Comparison of ENCODE assay signal across 11 mouse cellular contexts in the genomic region with DNA sequence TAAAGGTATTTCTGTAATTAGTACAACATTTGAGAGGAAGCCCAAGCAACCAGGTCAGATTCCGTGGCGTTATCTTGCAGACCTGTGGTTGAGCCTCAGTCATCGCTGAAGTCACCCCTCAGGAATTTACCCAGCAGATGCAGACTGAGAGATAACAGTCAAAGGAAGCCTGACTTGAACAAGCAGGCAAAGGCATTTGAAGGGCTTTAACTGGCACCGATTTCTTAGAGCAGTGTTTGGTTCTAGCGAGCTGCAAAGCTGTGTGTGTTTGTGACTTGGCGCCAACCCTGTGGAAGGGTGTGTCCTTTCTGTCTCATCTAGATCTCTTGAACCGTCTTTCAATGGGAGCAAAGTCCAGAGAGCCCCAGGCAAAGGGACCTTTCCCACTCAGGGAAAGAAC. TPM values are rescaled to one million over a fixed set of nuclear protein-coding genes. Genes with fewer than 3 reads are reported as not detected.
DNase-seq lines count a peak whose midpoint lies in the region; ATAC-seq and TF ChIP-seq lines count a peak whose summit lies in the region.
"Had no signal": no experiment of that assay in that cellular context is flagged by ENCODE, and none has a peak within 500 bp of the region (broad histone marks: within the 10 kb centered on the region; RNA-seq: fewer than 3 reads in every experiment).

No protein-coding gene starts in this region.

- H3K4me3 ChIP-seq in heart, embryonic 11.5 days (ENCODE audit: low read depth, low read length) = no peak overlapping the region
- no peak overlapping the region for H3K4me3 ChIP-seq in heart, adult 2 months
- no peak overlapping the region for H3K4me3 ChIP-seq in liver, embryonic 12.5 days
- peak overlapping the region; percentile 18 for H3K4me3 ChIP-seq in megakaryocyte, embryonic 14.5 days (replicated peaks)
- H3K4me3 ChIP-seq in neural tube, embryonic 15.5 days (replicated peaks) = no peak overlapping the region

- no peaks in the 10 kb centered on the region for H3K79me2 ChIP-seq in heart, adult 2 months (replicated peaks; ENCODE audit: control insufficient read depth, insufficient read depth, low read length)

- H3K36me3 ChIP-seq in heart, embryonic 11.5 days (ENCODE audit: control insufficient read depth, insufficient read depth, low read length) = no peaks in the 10 kb centered on the region
- no peaks in the 10 kb centered on the region for H3K36me3 ChIP-seq in heart, adult 2 months (ENCODE audit: control insufficient read depth, insufficient read depth, low read length)
- H3K36me3 ChIP-seq in liver, embryonic 12.5 days = no peaks in the 10 kb centered on the region
- peaks cover 40% of the 10 kb centered on the region for H3K36me3 ChIP-seq in megakaryocyte, embryonic 14.5 days (replicated peaks; ENCODE audit: low read length)
- H3K36me3 ChIP-seq in neural tube, embryonic 15.5 days = no peaks in the 10 kb centered on the region; the same call in 1 of the 2 replicates

- TF ChIP-seq CTCF in heart, adult 2 months (IDR thresholded peaks at IDR 0.05) = no peak

- ATAC-seq in heart, embryonic 11.5 days (replicated peaks; ENCODE audit: insufficient number of reproducible peaks, low FRiP score, low TSS enrichment) = no peak
- peak; percentile 71 for ATAC-seq in liver, embryonic 12.5 days
- no peak for ATAC-seq in neural tube, embryonic 15.5 days (ENCODE audit: low FRiP score)

- no peak for TF ChIP-seq EP300 in heart, adult 2 months (IDR thresholded peaks at IDR 0.05; ENCODE audit: insufficient read depth, low read depth, low read length)

- no peak for TF ChIP-seq POLR2A in heart, adult 2 months (IDR thresholded peaks at IDR 0.05; ENCODE audit: insufficient read depth, low read depth, low read length)

- intact Hi-C loops in heart, adult 2 months (cut with DNase I) = no loop called here

- H3K4me2 ChIP-seq in heart, embryonic 11.5 days = peak overlapping the region; percentile 7; the same call in 1 of the 2 replicates
- H3K4me2 ChIP-seq in liver, embryonic 12.5 days = no peak overlapping the region
- H3K4me2 ChIP-seq in neural tube, embryonic 15.5 days = no peak overlapping the region

- H3K4me1 ChIP-seq in heart, embryonic 11.5 days (ENCODE audit: control insufficient read depth, insufficient read depth, low read length) = peaks cover 52% of the 10 kb centered on the region
- H3K4me1 ChIP-seq in heart, adult 2 months (ENCODE audit: control insufficient read depth, insufficient read depth, low read length) = peaks cover 6% of the 10 kb centered on the region
- peaks cover 49% of the 10 kb centered on the region for H3K4me1 ChIP-seq in liver, embryonic 12.5 days
- peaks cover 74% of the 10 kb centered on the region for H3K4me1 ChIP-seq in megakaryocyte, embryonic 14.5 days
- H3K4me1 ChIP-seq in neural tube, embryonic 15.5 days = peaks cover 3% of the 10 kb centered on the region; the same call in 1 of the 2 replicates

- no peak overlapping the region for H3K9ac ChIP-seq in heart, embryonic 11.5 days (ENCODE audit: low read depth, low read length)
- no peak overlapping the region for H3K9ac ChIP-seq in heart, adult 2 months (ENCODE audit: low read depth, low read length)
- no peak overlapping the region for H3K9ac ChIP-seq in liver, embryonic 12.5 days
- no peak overlapping the region for H3K9ac ChIP-seq in neural tube, embryonic 15.5 days (replicated peaks)

- peak overlapping the region; percentile 87 for H3K27ac ChIP-seq in heart, embryonic 11.5 days (ENCODE audit: low read depth, low read length)
- no peak overlapping the region for H3K27ac ChIP-seq in heart, adult 2 months
- H3K27ac ChIP-seq in liver, embryonic 12.5 days = no peak overlapping the region
- no peak overlapping the region for H3K27ac ChIP-seq in neural tube, embryonic 15.5 days (replicated peaks)

- WGBS in heart, embryonic 11.5 days (ENCODE audit: insufficient replicate concordance) = 7% methylated on average over 7 of the region's 7 CpGs
- 7% methylated on average over 7 of the region's 7 CpGs for WGBS in heart, adult 2 months
- WGBS in liver, embryonic 12.5 days (ENCODE audit: insufficient replicate concordance) = 5% methylated on average over 7 of the region's 7 CpGs
- WGBS in neural tube, embryonic 15.5 days = 70% methylated on average over 7 of the region's 7 CpGs

- H3K9me3 ChIP-seq in heart, embryonic 11.5 days (replicated peaks; ENCODE audit: control insufficient read depth, low read length) = no peaks in the 10 kb centered on the region
- H3K9me3 ChIP-seq in liver, embryonic 12.5 days (replicated peaks) = no peaks in the 10 kb centered on the region
- H3K9me3 ChIP-seq in megakaryocyte, embryonic 14.5 days = peaks cover 3% of the 10 kb centered on the region
- no peaks in the 10 kb centered on the region for H3K9me3 ChIP-seq in neural tube, embryonic 15.5 days (replicated peaks)

- no peak for DNase-seq in heart, adult 2 months
- DNase-seq in MEL-GATA-1-ER (ENCODE audit: extremely low read depth, low read depth) = peak; percentile 98
- DNase-seq in thymus, postnatal 36 days = no peak
- no peak for DNase-seq in adrenal gland, postnatal 4 days (ENCODE audit: low spot score in 2 of 2)
- DNase-seq: adrenal gland, adult 8-10 months; gastrocnemius, postnatal 25 days; kidney, adult 9 months had no signal

- H3K27me3 ChIP-seq in heart, embryonic 11.5 days (ENCODE audit: control insufficient read depth, insufficient read depth, low read length) = no peaks in the 10 kb centered on the region
- H3K27me3 ChIP-seq in heart, adult 2 months (ENCODE audit: control insufficient read depth, insufficient read depth, low read length) = no peaks in the 10 kb centered on the region
- peaks cover 71% of the 10 kb centered on the region for H3K27me3 ChIP-seq in liver, embryonic 12.5 days (replicated peaks)
- no peaks in the 10 kb centered on the region for H3K27me3 ChIP-seq in megakaryocyte, embryonic 14.5 days (replicated peaks)
- H3K27me3 ChIP-seq in neural tube, embryonic 15.5 days (replicated peaks) = no peaks in the 10 kb centered on the region

RNA-seq across cellular contexts. Expression of a gene that starts 22.0 kb away (rescaled TPM):
- polyA plus RNA-seq in heart, embryonic 11.5 days (2014; fragmentation: Nextera tagmentation; extraction: Ambion mirVana) = 51.1 and 54.2 TPM in 2 replicates
- 10 to 100 TPM; 28.5 to 28.8 TPM for total RNA-seq in heart, adult 2 months (2021)
- 33.4 and 34.1 TPM in 2 replicates for polyA plus RNA-seq in heart, adult 2 months (2012; rRNA removed)
- 20.0 and 20.7 TPM in 2 replicates for polyA plus RNA-seq in liver, embryonic 12.5 days (2016; fragmentation: Nextera tagmentation; extraction: Ambion mirVana)
- 2.7 and 6.9 TPM in 2 replicates for polyA plus RNA-seq in megakaryocyte, embryonic 14.5 days (2012; ENCODE audit: insufficient read depth, low replicate concordance)
- 77.4 and 80.3 TPM in 2 replicates for polyA plus RNA-seq in neural tube, embryonic 15.5 days (2015; fragmentation: Nextera tagmentation; extraction: Ambion mirVana)
- 10 to 100 TPM; 27.0 to 29.9 TPM for total RNA-seq in adrenal gland, postnatal 4 days (2021)
